Mouse (Mus musculus) kidney, embryonic 14.5 days (tissue): ENCODE measurements around the gene Tgfbr3. TPM values are rescaled to one million over a fixed set of nuclear protein-coding genes. Genes with fewer than 3 reads are reported as not detected.

Experiments
- ATAC-seq: fragments of 200-750 bp; cut with Nextera tagmentation; 2 replicates; pipeline ENCODE4 v1.8.0; 2017; ENCODE audit warnings: moderate number of reproducible peaks, mild to moderate bottlenecking, moderate TSS enrichment, moderate library complexity; ENCODE audit not compliant: low FRiP score, low TSS enrichment
- H3K27ac ChIP-seq: fragments of 300-500 bp; sonication (generic); 2 replicates; pipeline ENCODE4 v1.5.1; 2014; ENCODE audit warnings: low read depth, mild to moderate bottlenecking, low read length, moderate library complexity, mixed read lengths
- H3K27me3 ChIP-seq: fragments of 300-500 bp; sonication (generic); 2 replicates; pipeline ENCODE4 v1.6.1; 2014; ENCODE audit warnings: mild to moderate bottlenecking, low read length; ENCODE audit not compliant: control insufficient read depth, insufficient read depth
- H3K36me3 ChIP-seq: fragments of 300-500 bp; sonication (generic); 2 replicates; pipeline ENCODE4 v1.6.1; 2014; ENCODE audit warnings: low read length, mixed read lengths; ENCODE audit not compliant: control insufficient read depth, insufficient read depth
- H3K4me1 ChIP-seq: fragments of 300-500 bp; sonication (generic); 2 replicates; pipeline ENCODE4 v1.6.1; 2014; ENCODE audit warnings: low read length, mixed read lengths; ENCODE audit not compliant: control insufficient read depth, insufficient read depth
- H3K4me2 ChIP-seq: fragments of 300-500 bp; sonication (generic); replicated peaks from 2 replicates; pipeline ENCODE4 v1.6.1; 2014; ENCODE audit warnings: low read depth, mild to moderate bottlenecking, low read length
- H3K4me3 ChIP-seq: fragments of 300-500 bp; sonication (generic); 2 replicates; pipeline ENCODE4 v1.5.1; 2014; ENCODE audit warnings: mild to moderate bottlenecking, low read length
- H3K9ac ChIP-seq: fragments of 300-500 bp; sonication (generic); 2 replicates; pipeline ENCODE4 v1.6.1; 2014; ENCODE audit warnings: low read depth, mild to moderate bottlenecking, low read length, moderate library complexity
- H3K9me3 ChIP-seq: fragments of 300-500 bp; sonication (generic); 2 replicates; pipeline ENCODE4 v1.6.1; 2016; ENCODE audit warnings: low read length; ENCODE audit not compliant: control insufficient read depth
- WGBS: fragments of 180-500 bp; shearing (Covaris S2); extraction: QIAGEN DNeasy Blood & Tissue Kit; methylation state at CpG from one replicate; pipeline ENCODE4 v1.1.7; 2014; 5-methylcytosine and 5-hydroxymethylcytosine counted together
- polyA plus RNA-seq: library from polyadenylated mRNA; unstranded; fragments of >200 nt; fragmentation: Nextera tagmentation; extraction: Ambion mirVana; gene quantifications from 2 replicates; pipeline ENCODE4 v1.2.1, GENCODE M21; 2014

Gene Tgfbr3
- polyA plus RNA-seq, 1 experiment from 2014 or later, result 18.0 TPM

- Histone ChIP-seq H3K4me2 (no peak overlapping the region), H3K27ac (no peak overlapping the region; the same call in 1 of the 2 replicates), H3K27me3 (no peaks in the 10 kb centered on the region), H3K36me3 (no peaks in the 10 kb centered on the region), H3K9ac (no peak overlapping the region), H3K4me3 (no peak overlapping the region), H3K9me3 (0 out of 2 replicates have a peak, but pooled peaks cover 2% of the 10 kb centered on the region), H3K4me1 (peaks cover 29% of the 10 kb centered on the region)
- 75% methylated on average over 9 of the region's 9 CpGs for WGBS
- ATAC-seq, result no peak
These were observed 66.4 kb downstream of the Tgfbr3 start for GRCm38 (mm10) chr5:107223029-107223428.

GRCm38 (mm10) chr5:107222670-107223005 lies 66.8 kb downstream of the Tgfbr3 start:
- Histone ChIP-seq H3K27ac (peak overlapping the region; percentile 9; the same call in 1 of the 2 replicates), H3K36me3 (no peaks in the 10 kb centered on the region), H3K27me3 (no peaks in the 10 kb centered on the region), H3K4me1 (peaks cover 31% of the 10 kb centered on the region), H3K9ac (no peak overlapping the region), H3K9me3 (0 out of 2 replicates have a peak, but pooled peaks cover 1% of the 10 kb centered on the region), H3K4me3 (no peak overlapping the region), H3K4me2 (no peak overlapping the region)
- ATAC-seq, result no peak; the same call in 1 of the 2 replicates
- 42% methylated on average over 1 of the region's 1 CpGs for WGBS

- Histone ChIP-seq H3K36me3 (no peaks in the 10 kb centered on the region), H3K9ac (no peak overlapping the region), H3K9me3 (no peaks in the 10 kb centered on the region), H3K4me1 (peaks cover 34% of the 10 kb centered on the region), H3K27me3 (no peaks in the 10 kb centered on the region), H3K4me3 (no peak overlapping the region), H3K4me2 (no peak overlapping the region), H3K27ac (peak overlapping the region; percentile 9; the same call in 1 of the 2 replicates)
- WGBS, result 56% methylated on average over 17 of the region's 17 CpGs
- ATAC-seq, result peak; percentile 63
These were observed 67.3 kb downstream of the Tgfbr3 start for GRCm38 (mm10) chr5:107221892-107222669.

GRCm38 (mm10) chr5:107220936-107221335 lies 68.5 kb downstream of the Tgfbr3 start:
- Histone ChIP-seq H3K27ac (no peak overlapping the region), H3K9me3 (no peaks in the 10 kb centered on the region), H3K27me3 (no peaks in the 10 kb centered on the region), H3K4me2 (no peak overlapping the region), H3K4me1 (peaks cover 34% of the 10 kb centered on the region), H3K4me3 (no peak overlapping the region), H3K36me3 (no peaks in the 10 kb centered on the region), H3K9ac (no peak overlapping the region)
- 60% methylated on average over 5 of the region's 5 CpGs for WGBS
- no peak for ATAC-seq

- H3K4me2 ChIP-seq, result no peak overlapping the region
- no peak overlapping the region for H3K27ac ChIP-seq
- H3K9me3 ChIP-seq, result no peaks in the 10 kb centered on the region
- ATAC-seq, result no peak
- H3K4me3 ChIP-seq, result no peak overlapping the region
- H3K36me3 ChIP-seq, result no peaks in the 10 kb centered on the region
- 83% methylated on average over 6 of the region's 6 CpGs for WGBS
- no peak overlapping the region for H3K9ac ChIP-seq
- no peaks in the 10 kb centered on the region for H3K27me3 ChIP-seq
- peaks cover 34% of the 10 kb centered on the region for H3K4me1 ChIP-seq
These were observed 69.5 kb downstream of the Tgfbr3 start for GRCm38 (mm10) chr5:107219883-107220282.

GRCm38 (mm10) chr5:107219318-107219717 lies 70.1 kb downstream of the Tgfbr3 start:
- H3K27ac ChIP-seq, result no peak overlapping the region
- no peaks in the 10 kb centered on the region for H3K9me3 ChIP-seq
- ATAC-seq, result no peak
- no peak overlapping the region for H3K4me3 ChIP-seq
- no peak overlapping the region for H3K9ac ChIP-seq
- no peaks in the 10 kb centered on the region for H3K36me3 ChIP-seq
- WGBS, result 77% methylated on average over 6 of the region's 6 CpGs
- H3K27me3 ChIP-seq, result no peaks in the 10 kb centered on the region
- peaks cover 34% of the 10 kb centered on the region for H3K4me1 ChIP-seq
- H3K4me2 ChIP-seq, result no peak overlapping the region

- H3K4me1 ChIP-seq, result peaks cover 34% of the 10 kb centered on the region
- H3K9ac ChIP-seq, result no peak overlapping the region
- no peak overlapping the region for H3K4me3 ChIP-seq
- H3K36me3 ChIP-seq, result no peaks in the 10 kb centered on the region
- no peak overlapping the region for H3K27ac ChIP-seq
- no peaks in the 10 kb centered on the region for H3K9me3 ChIP-seq
- H3K27me3 ChIP-seq, result no peaks in the 10 kb centered on the region
- 89% methylated on average over 3 of the region's 3 CpGs for WGBS
- H3K4me2 ChIP-seq, result no peak overlapping the region
- ATAC-seq, result no peak
These were observed 70.8 kb downstream of the Tgfbr3 start for GRCm38 (mm10) chr5:107218594-107218993.

GRCm38 (mm10) chr5:107217139-107217538 lies 72.3 kb downstream of the Tgfbr3 start:
- Histone ChIP-seq H3K27me3 (no peaks in the 10 kb centered on the region), H3K4me1 (peaks cover 25% of the 10 kb centered on the region), H3K36me3 (no peaks in the 10 kb centered on the region), H3K4me3 (no peak overlapping the region), H3K4me2 (no peak overlapping the region), H3K27ac (no peak overlapping the region), H3K9ac (no peak overlapping the region), H3K9me3 (no peaks in the 10 kb centered on the region)
- ATAC-seq, result no peak
- 32% methylated on average over 2 of the region's 2 CpGs for WGBS

GRCm38 (mm10) chr5:107213373-107214132 lies 75.9 kb downstream of the Tgfbr3 start:
- Histone ChIP-seq H3K4me1 (peaks cover 8% of the 10 kb centered on the region; the same call in 1 of the 2 replicates), H3K27me3 (no peaks in the 10 kb centered on the region), H3K27ac (peak overlapping the region; percentile 52; the same call in 1 of the 2 replicates), H3K9me3 (no peaks in the 10 kb centered on the region), H3K4me3 (no peak overlapping the region), H3K4me2 (no peak overlapping the region), H3K9ac (no peak overlapping the region), H3K36me3 (no peaks in the 10 kb centered on the region)
- peak; percentile 61; the same call in 1 of the 2 replicates for ATAC-seq
- WGBS, result 63% methylated on average over 9 of the region's 9 CpGs
